Mouse (Mus musculus) myocyte (in vitro differentiated cells): ENCODE measurements around the gene Atp1b1. TPM values are rescaled to one million over a fixed set of nuclear protein-coding genes. Genes with fewer than 3 reads are reported as not detected.

Experiments used
- H3K27me3 ChIP-seq: one replicate; pipeline ENCODE4 v1.6.1; 2011; ENCODE audit not compliant: control insufficient read depth, insufficient read depth, insufficient read length
- H3K36me3 ChIP-seq: one replicate; pipeline ENCODE4 v1.6.1; 2011; ENCODE audit not compliant: control insufficient read depth, insufficient read depth
- H3K4me2 ChIP-seq: one replicate; pipeline ENCODE4 v1.6.1; 2011; ENCODE audit warnings: low read depth, control low read depth
- H3K4me3 ChIP-seq: one replicate; pipeline ENCODE4 v1.5.1; 2011; ENCODE audit warnings: mild to moderate bottlenecking, control low read depth, moderate library complexity
- H3K79me2 ChIP-seq: one replicate; pipeline ENCODE4 v1.6.1; 2011; ENCODE audit not compliant: control insufficient read depth, insufficient read depth
- H3ac ChIP-seq: one replicate; pipeline ENCODE4 v1.6.1; 2011; ENCODE audit not compliant: control insufficient read depth, insufficient read length
- CEBPB ChIP-seq: IDR thresholded peaks from 2 replicates; pipeline ENCODE4 v1.6.1; 2011; ENCODE audit warnings: mild to moderate bottlenecking, moderate library complexity; ENCODE audit not compliant: poor library complexity, insufficient read depth, severe bottlenecking
- E2F4 ChIP-seq: IDR thresholded peaks from one replicate; pipeline ENCODE4 v1.6.1; 2011; ENCODE audit warnings: mild to moderate bottlenecking, control low read depth, moderate library complexity; ENCODE audit not compliant: insufficient read depth
- MAX ChIP-seq: IDR thresholded peaks from one replicate; pipeline ENCODE4 v1.6.1; 2011; ENCODE audit warnings: low read depth, mild to moderate bottlenecking, control low read depth
- MYOD1 ChIP-seq, 3 experiments: IDR thresholded peaks; one replicate each; pipeline ENCODE4 v1.6.1; 2011; ENCODE audit warnings: control low read depth in 2 of 3, low read depth in 2 of 3, mild to moderate bottlenecking in 2 of 3, moderate library complexity in 1 of 3; ENCODE audit not compliant: insufficient read length in 2 of 3, control insufficient read depth in 1 of 3
- MYOG ChIP-seq, 3 experiments: IDR thresholded peaks; one replicate each; pipeline ENCODE4 v1.6.1; 2011; ENCODE audit warnings: control low read depth in 2 of 3, low read depth in 2 of 3, mild to moderate bottlenecking in 2 of 3; ENCODE audit not compliant: insufficient read length in 2 of 3, control insufficient read depth in 1 of 3, insufficient read depth in 1 of 3
- POLR2A ChIP-seq: IDR thresholded peaks from one replicate; pipeline ENCODE4 v1.6.1; 2011; ENCODE audit warnings: low read depth, mild to moderate bottlenecking, control low read depth, moderate library complexity; ENCODE audit not compliant: insufficient read length
- POLR2AphosphoS2 ChIP-seq: IDR thresholded peaks from one replicate; pipeline ENCODE4 v1.6.1; 2011; ENCODE audit warnings: low read depth, control low read depth; ENCODE audit not compliant: insufficient read length
- REST ChIP-seq: IDR thresholded peaks from one replicate; pipeline ENCODE4 v1.6.1; 2011; ENCODE audit warnings: mild to moderate bottlenecking, control low read depth, moderate library complexity; ENCODE audit not compliant: insufficient read depth, insufficient read length
- SRF ChIP-seq: IDR thresholded peaks from one replicate; pipeline ENCODE4 v1.6.1; 2011; ENCODE audit warnings: low read depth; ENCODE audit not compliant: control insufficient read depth, insufficient read length
- TCF12 ChIP-seq: IDR thresholded peaks from one replicate; pipeline ENCODE4 v1.6.1; 2011; ENCODE audit warnings: mild to moderate bottlenecking, control low read depth; ENCODE audit not compliant: poor library complexity, insufficient read depth, severe bottlenecking
- TCF3 ChIP-seq: IDR thresholded peaks from one replicate; pipeline ENCODE4 v1.6.1; 2011; ENCODE audit warnings: low read depth, control low read depth; ENCODE audit not compliant: insufficient read length
- USF1 ChIP-seq: IDR thresholded peaks from one replicate; pipeline ENCODE4 v1.6.1; 2011; ENCODE audit warnings: low read depth, mild to moderate bottlenecking, control low read depth, moderate library complexity
- polyA plus RNA-seq: library from polyadenylated mRNA; unstranded; fragments of >200 nt; fragmentation: generic; extraction: Trizol; gene quantifications from one replicate; pipeline ENCODE4 v1.2.1, GENCODE M21; 2012; ENCODE audit warnings: missing spikeins

Atp1b1 gene
- polyA plus RNA-seq, 1 experiment, result 34.7 TPM

- no peak overlapping the region for H3K4me2 ChIP-seq
- H3K36me3 ChIP-seq, result no peaks in the 10 kb centered on the region
- TF ChIP-seq REST (no peak), MAX (no peak), POLR2A (no peak), SRF (no peak), TCF3 (no peak), TCF12 (no peak), E2F4 (no peak), MYOD1 (IDR thresholded peaks at IDR 0.05; ENCODE audit: control insufficient read depth in 1 of 3, insufficient read length in 2 of 3, low read depth in 2 of 3) (no peak), CEBPB (no peak), USF1 (no peak), POLR2AphosphoS2 (no peak), MYOG (IDR thresholded peaks at IDR 0.05; ENCODE audit: control insufficient read depth in 1 of 3, insufficient read depth in 1 of 3, insufficient read length in 2 of 3, low read depth in 2 of 3) (no peak)
Observed at GRCm38 (mm10) chr1:164453146-164453545, 5.0 kb downstream of the Atp1b1 start.

GRCm38 (mm10) chr1:164452580-164452979 lies 5.6 kb downstream of the Atp1b1 start:
- Histone ChIP-seq H3K79me2 (peaks cover 4% of the 10 kb centered on the region), H3ac (no peak overlapping the region), H3K36me3 (no peaks in the 10 kb centered on the region), H3K27me3 (no peaks in the 10 kb centered on the region), H3K4me3 (no peak overlapping the region), H3K4me2 (no peak overlapping the region)
- no peak for TF ChIP-seq USF1
- no peak for TF ChIP-seq MYOG (IDR thresholded peaks at IDR 0.05; ENCODE audit: control insufficient read depth in 1 of 3, insufficient read depth in 1 of 3, insufficient read length in 2 of 3, low read depth in 2 of 3)
- TF ChIP-seq POLR2AphosphoS2, result no peak
- no peak for TF ChIP-seq SRF
- no peak for TF ChIP-seq MYOD1 (IDR thresholded peaks at IDR 0.05; ENCODE audit: control insufficient read depth in 1 of 3, insufficient read length in 2 of 3, low read depth in 2 of 3)

More at GRCm38 (mm10) chr1:164453146-164453545, 5.0 kb downstream of the Atp1b1 start:
- H3K4me3 ChIP-seq, result no peak overlapping the region
- no peak overlapping the region for H3ac ChIP-seq
- no peaks in the 10 kb centered on the region for H3K27me3 ChIP-seq
- peaks cover 4% of the 10 kb centered on the region for H3K79me2 ChIP-seq

- H3K79me2 ChIP-seq, result no peaks in the 10 kb centered on the region
- H3K4me2 ChIP-seq, result peak overlapping the region; percentile 19
- no peak overlapping the region for H3ac ChIP-seq
- no peak overlapping the region for H3K4me3 ChIP-seq
- TF ChIP-seq SRF (no peak), TCF3 (no peak), MAX (no peak), USF1 (no peak), REST (no peak), POLR2A (no peak), MYOD1 (IDR thresholded peaks at IDR 0.05; ENCODE audit: control insufficient read depth in 1 of 3, insufficient read length in 2 of 3, low read depth in 2 of 3) (no peak), CEBPB (no peak), E2F4 (no peak)
- H3K36me3 ChIP-seq, result no peaks in the 10 kb centered on the region
- no peaks in the 10 kb centered on the region for H3K27me3 ChIP-seq
Observed at GRCm38 (mm10) chr1:164451346-164451745, 6.8 kb downstream of the Atp1b1 start.

GRCm38 (mm10) chr1:164450644-164451043 lies 7.5 kb downstream of the Atp1b1 start:
- TF ChIP-seq TCF3 (no peak), USF1 (peak; percentile 16), TCF12 (no peak), CEBPB (no peak), E2F4 (no peak), REST (no peak)
- Histone ChIP-seq H3K36me3 (no peaks in the 10 kb centered on the region), H3K4me2 (peak overlapping the region; percentile 19), H3K27me3 (no peaks in the 10 kb centered on the region), H3K4me3 (no peak overlapping the region), H3ac (no peak overlapping the region), H3K79me2 (no peaks in the 10 kb centered on the region)

GRCm38 (mm10) chr1:164450231-164450630 lies 7.9 kb downstream of the Atp1b1 start:
- Histone ChIP-seq H3K36me3 (no peaks in the 10 kb centered on the region), H3K79me2 (no peaks in the 10 kb centered on the region), H3K4me2 (peak overlapping the region; percentile 19), H3ac (no peak overlapping the region), H3K4me3 (no peak overlapping the region), H3K27me3 (no peaks in the 10 kb centered on the region)
- TF ChIP-seq MYOD1 (IDR thresholded peaks at IDR 0.05; ENCODE audit: control insufficient read depth in 1 of 3, insufficient read length in 2 of 3, low read depth in 2 of 3) (no peak), REST (no peak), USF1 (no peak), SRF (no peak), POLR2A (no peak), TCF12 (no peak)
